Mouse (Mus musculus): ENCODE results near the gene Eif4e1b. TPM values are rescaled to one million over a fixed set of nuclear protein-coding genes. Genes with fewer than 3 reads are reported as not detected.

The Eif4e1b gene
- polyA plus RNA-seq, 1 experiment from 2014 or later, result not detected

- Histone ChIP-seq H3K27me3 (ENCODE audit: insufficient read depth, low read length) (peaks cover 23% of the 10 kb centered on the region), H3K27ac (ENCODE audit: low read depth) (no peak overlapping the region), H3K9ac (replicated peaks) (no peak overlapping the region), H3K4me1 (ENCODE audit: insufficient read depth) (peaks cover 7% of the 10 kb centered on the region), H3K4me2 (ENCODE audit: low read depth, low read length) (peak overlapping the region; percentile 65), H3K4me3 (ENCODE audit: low read depth, low read length) (peak overlapping the region; percentile 36), H3K36me3 (replicated peaks; ENCODE audit: insufficient read depth, low read length) (no peaks in the 10 kb centered on the region), H3K9me3 (ENCODE audit: low read length) (no peaks in the 10 kb centered on the region)
- DNase-seq, result peak; percentile 85
- WGBS (ENCODE audit: insufficient replicate concordance), result under 1% methylated on average over 43 of the region's 43 CpGs
- peak; percentile 94 for ATAC-seq
- TF ChIP-seq EP300 (IDR thresholded peaks at IDR 0.05; ENCODE audit: low read depth), result no peak
- TF ChIP-seq CTCF (IDR thresholded peaks at IDR 0.05; ENCODE audit: low read depth), result peak; percentile 77
Observed at GRCm38 (mm10) chr13:54758045-54758755, 25.6 kb upstream of the Eif4e1b start.

GRCm38 (mm10) chr13:54758756-54759470, 24.9 kb upstream of the Eif4e1b start:
- TF ChIP-seq CTCF (IDR thresholded peaks at IDR 0.05; ENCODE audit: low read depth), result no peak
- TF ChIP-seq EP300 (IDR thresholded peaks at IDR 0.05; ENCODE audit: low read depth), result no peak
- H3K4me2 ChIP-seq (ENCODE audit: low read depth, low read length), result peak overlapping the region; percentile 65; the same call in 1 of the 2 replicates
- no peak overlapping the region for H3K9ac ChIP-seq (replicated peaks)
- no peak overlapping the region for H3K27ac ChIP-seq (ENCODE audit: low read depth)
- H3K9me3 ChIP-seq (ENCODE audit: low read length), result no peaks in the 10 kb centered on the region
- DNase-seq (no peak), ATAC-seq (no peak; the same call in 1 of the 2 replicates)
- 4% methylated on average over 29 of the region's 29 CpGs for WGBS (ENCODE audit: insufficient replicate concordance)
- no peak overlapping the region for H3K4me3 ChIP-seq (ENCODE audit: low read depth, low read length)
- H3K36me3 ChIP-seq (replicated peaks; ENCODE audit: insufficient read depth, low read length), result no peaks in the 10 kb centered on the region
- peaks cover 7% of the 10 kb centered on the region for H3K4me1 ChIP-seq (ENCODE audit: insufficient read depth)
- H3K27me3 ChIP-seq (ENCODE audit: insufficient read depth, low read length), result peaks cover 27% of the 10 kb centered on the region

- no peaks in the 10 kb centered on the region for H3K9me3 ChIP-seq (ENCODE audit: low read length)
- H3K36me3 ChIP-seq (replicated peaks; ENCODE audit: insufficient read depth, low read length), result no peaks in the 10 kb centered on the region
- ATAC-seq, result no peak
- no peak overlapping the region for H3K27ac ChIP-seq (ENCODE audit: low read depth)
- WGBS (ENCODE audit: insufficient replicate concordance), result 19% methylated on average over 7 of the region's 7 CpGs
- no peak overlapping the region for H3K4me2 ChIP-seq (ENCODE audit: low read depth, low read length)
- no peak for TF ChIP-seq EP300 (IDR thresholded peaks at IDR 0.05; ENCODE audit: low read depth)
- no peak for TF ChIP-seq CTCF (IDR thresholded peaks at IDR 0.05; ENCODE audit: low read depth)
- H3K9ac ChIP-seq (replicated peaks), result no peak overlapping the region
- H3K27me3 ChIP-seq (ENCODE audit: insufficient read depth, low read length), result peaks cover 30% of the 10 kb centered on the region
- no peak for DNase-seq
- no peak overlapping the region for H3K4me3 ChIP-seq (ENCODE audit: low read depth, low read length)
- H3K4me1 ChIP-seq (ENCODE audit: insufficient read depth), result peaks cover 7% of the 10 kb centered on the region
Observed at GRCm38 (mm10) chr13:54759496-54759895, 24.3 kb upstream of the Eif4e1b start.

- ATAC-seq (no peak), DNase-seq (no peak)
- Histone ChIP-seq H3K36me3 (replicated peaks; ENCODE audit: insufficient read depth, low read length) (no peaks in the 10 kb centered on the region), H3K9me3 (ENCODE audit: low read length) (no peaks in the 10 kb centered on the region), H3K27me3 (ENCODE audit: insufficient read depth, low read length) (peaks cover 37% of the 10 kb centered on the region), H3K4me1 (ENCODE audit: insufficient read depth) (peaks cover 7% of the 10 kb centered on the region), H3K4me2 (ENCODE audit: low read depth, low read length) (no peak overlapping the region), H3K4me3 (ENCODE audit: low read depth, low read length) (no peak overlapping the region), H3K9ac (replicated peaks) (no peak overlapping the region), H3K27ac (ENCODE audit: low read depth) (no peak overlapping the region)
- TF ChIP-seq EP300 (IDR thresholded peaks at IDR 0.05; ENCODE audit: low read depth), result no peak
- no peak for TF ChIP-seq CTCF (IDR thresholded peaks at IDR 0.05; ENCODE audit: low read depth)
- 54% methylated on average over 8 of the region's 8 CpGs for WGBS (ENCODE audit: insufficient replicate concordance)
Observed at GRCm38 (mm10) chr13:54760164-54760795, 23.5 kb upstream of the Eif4e1b start.

- H3K9ac ChIP-seq (replicated peaks), result no peak overlapping the region
- H3K36me3 ChIP-seq (replicated peaks; ENCODE audit: insufficient read depth, low read length), result no peaks in the 10 kb centered on the region
- DNase-seq, result no peak
- H3K27ac ChIP-seq (ENCODE audit: low read depth), result no peak overlapping the region
- H3K27me3 ChIP-seq (ENCODE audit: insufficient read depth, low read length), result peaks cover 43% of the 10 kb centered on the region
- 79% methylated on average over 7 of the region's 7 CpGs for WGBS (ENCODE audit: insufficient replicate concordance)
- H3K4me3 ChIP-seq (ENCODE audit: low read depth, low read length), result no peak overlapping the region
- no peak for ATAC-seq
- H3K4me1 ChIP-seq (ENCODE audit: insufficient read depth), result peaks cover 8% of the 10 kb centered on the region
- H3K4me2 ChIP-seq (ENCODE audit: low read depth, low read length), result no peak overlapping the region
- TF ChIP-seq CTCF (IDR thresholded peaks at IDR 0.05; ENCODE audit: low read depth), result no peak
- TF ChIP-seq EP300 (IDR thresholded peaks at IDR 0.05; ENCODE audit: low read depth), result no peak
- H3K9me3 ChIP-seq (ENCODE audit: low read length), result no peaks in the 10 kb centered on the region
Observed at GRCm38 (mm10) chr13:54760906-54761305, 22.9 kb upstream of the Eif4e1b start.

Measured in liver, postnatal 0 days (tissue).